Mouse (Mus musculus): ENCODE measurements around the gene D17Wsu92e.

DNA sequence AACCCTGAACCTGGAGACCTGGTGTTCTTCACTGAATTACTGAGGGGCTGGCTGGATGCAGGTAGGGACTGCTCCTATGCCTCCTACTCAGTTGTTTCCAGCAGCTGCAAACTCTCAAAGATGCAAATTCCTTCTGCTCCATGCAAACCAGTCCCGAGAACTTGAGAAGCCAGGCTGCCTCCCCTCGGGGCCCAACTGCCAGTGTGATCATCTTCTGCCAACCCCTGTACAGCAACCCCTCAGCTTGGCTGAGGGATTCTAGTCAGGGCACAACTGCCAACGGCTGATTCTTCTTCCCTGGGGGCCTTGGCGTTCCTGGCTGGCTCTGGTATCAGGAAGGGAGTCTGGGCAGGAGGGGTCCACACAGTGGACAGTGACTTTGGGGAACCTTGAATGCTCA lies 74.0 kb downstream of the D17Wsu92e start:
- TF ChIP-seq ZNF384 (IDR thresholded peaks at IDR 0.05; ENCODE audit: low read depth, low read length) (no peak), HCFC1 (IDR thresholded peaks at IDR 0.05; ENCODE audit: borderline replicate concordance, insufficient read depth, low read length) (no peak), ZC3H11A (IDR thresholded peaks at IDR 0.05; ENCODE audit: borderline replicate concordance, low read depth, low read length) (no peak)

Data from ES-E14 (cell line).